Mouse (Mus musculus) heart, adult 18-20 months (tissue): Measurements from ENCODE around the gene Khdrbs1. TPM values are rescaled to one million over a fixed set of nuclear protein-coding genes. Genes with fewer than 3 reads are reported as not detected.

Experiments used
- DNase-seq, 2 experiments: peaks; one replicate each; pipeline ENCODE4 v3.0.0; 2021 to 2022; ENCODE audit warnings: mixed read lengths in 1 of 2
- microRNA-seq, 2 experiments: library from miRNA; unstranded; fragments of <30 nt; microRNA quantifications; one replicate each; pipeline ENCODE4 v1.2.0; 2022
- total RNA-seq, 2 experiments: library from RNA; stranded (reverse); gene quantifications; 2 replicates each; pipeline ENCODE4 v1.2.3; 2021

Gene Khdrbs1
- total RNA-seq, 2 experiments from 2014 or later, result 34.3 to 38.7 TPM

- peak in 1 of 2 experiments; percentile 21 for DNase-seq
Observed at GRCm38 (mm10) chr4:129672878-129673449, 69.1 kb downstream of the Khdrbs1 start.

GRCm38 (mm10) chr4:129672083-129672877, 69.8 kb downstream of the Khdrbs1 start, which contains the start of gene Kpna6:
Gene Kpna6, minus strand, starts transcription at chr4:129672767.
- peak; percentile 94 to 97 for DNase-seq

GRCm38 (mm10) chr4:129671491-129672082, 70.5 kb downstream of the Khdrbs1 start:
- peak; percentile 63 to 74 for DNase-seq

- DNase-seq, result no peak
Observed at GRCm38 (mm10) chr4:129662255-129662813, 79.8 kb downstream of the Khdrbs1 start.

- no peak for DNase-seq
Observed at GRCm38 (mm10) chr4:129661584-129661983, 80.5 kb downstream of the Khdrbs1 start.

GRCm38 (mm10) chr4:129654770-129655169, 87.3 kb downstream of the Khdrbs1 start:
- DNase-seq, result no peak

Small RNA genes within 50 kb of the gene (microRNA-seq; reads per million reads assigned to microRNA genes)
- gene Gm28017 (0 reads per million in 2 experiments), gene Mir7016 (0 to 0.81 reads per million in 2 experiments)

Other genes starting within 250 kb of the Khdrbs1 start
- gene Marcksl1, start 228.7 kb downstream of the Khdrbs1 start, total RNA-seq, result 1 to 10 TPM; 4.5 to 4.7 TPM
- 10 to 100 TPM; 12.5 to 17.5 TPM for gene Hdac1, start 199.6 kb downstream of the Khdrbs1 start, total RNA-seq
- 1 to 10 TPM in 1 of 2 experiments, under 1 TPM in 1; 0.32 to 5.0 TPM for gene Lck, start 168.7 kb downstream of the Khdrbs1 start, total RNA-seq
- under 1 TPM in 1 of 2 experiments, not detected in 1; 0.44 TPM for gene Fam167b, start 163.8 kb downstream of the Khdrbs1 start, total RNA-seq
- gene Eif3i, start 141.7 kb downstream of the Khdrbs1 start, total RNA-seq, result 100 to 1,000 TPM; 114 to 126 TPM
- gene Tmem234, start 141.6 kb downstream of the Khdrbs1 start, total RNA-seq, result 10 to 100 TPM; 40.6 to 45.1 TPM
- under 1 TPM; 0.74 to 0.90 TPM for gene Dcdc2b, start 128.0 kb downstream of the Khdrbs1 start, total RNA-seq
- 10 to 100 TPM; 16.4 to 18.8 TPM for gene Iqcc, start 123.2 kb downstream of the Khdrbs1 start, total RNA-seq
- 10 to 100 TPM; 14.2 to 15.0 TPM for gene Ccdc28b, start 118.4 kb downstream of the Khdrbs1 start, total RNA-seq
- gene Txlna, start 101.2 kb downstream of the Khdrbs1 start, total RNA-seq, result 10 to 100 TPM; 22.8 to 24.4 TPM
- 10 to 100 TPM; 68.5 to 75.2 TPM for gene Kpna6, start 69.5 kb downstream of the Khdrbs1 start, total RNA-seq
- 1 to 10 TPM; 4.1 to 4.5 TPM for gene Tmem39b, start 45.5 kb downstream of the Khdrbs1 start, total RNA-seq
- 100 to 1,000 TPM; 202 to 222 TPM for gene Ptp4a2, start 68.9 kb upstream of the Khdrbs1 start, total RNA-seq
- gene Spocd1, start 186.9 kb upstream of the Khdrbs1 start, total RNA-seq, result not detected
- gene Adgrb2, start 242.6 kb upstream of the Khdrbs1 start, total RNA-seq, result 1 to 10 TPM; 2.1 to 2.4 TPM